Mouse (Mus musculus): ENCODE results near the gene Gm37240.

DNA sequence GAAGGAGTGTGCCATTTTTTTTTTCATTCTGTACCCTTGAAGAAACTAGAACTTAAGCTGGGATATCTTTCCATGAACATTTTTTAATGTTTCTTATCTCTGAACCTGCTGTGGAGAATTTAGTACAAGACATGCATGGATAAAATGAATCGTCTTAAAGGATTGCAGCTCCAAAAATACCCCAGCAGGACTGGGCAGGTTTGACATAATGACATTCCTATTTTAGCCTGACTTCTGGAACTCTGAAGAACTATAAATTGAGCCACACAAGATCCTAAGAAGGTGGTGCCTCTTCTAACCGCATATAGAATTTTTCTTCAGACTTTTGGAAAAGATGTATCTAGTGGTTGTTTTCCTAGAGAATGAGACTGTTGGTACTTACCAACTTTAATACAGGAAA lies 1294.0 kb downstream of the Gm37240 start, which contains the start of gene Tigd4:
- TF ChIP-seq POLR2A (IDR thresholded peaks at IDR 0.05; ENCODE audit: low read depth, low read length) (no peak), CTCF (IDR thresholded peaks at IDR 0.05; ENCODE audit: borderline replicate concordance, insufficient read depth, low read length) (no peak)
